Mouse (Mus musculus): ENCODE data around the gene Gm10181. TPM values are rescaled to one million over a fixed set of nuclear protein-coding genes. Genes with fewer than 3 reads are reported as not detected.

Gene Gm10181
- polyA plus RNA-seq, 2 experiments from 2014 or later, result not detected

Other genes starting within 250 kb of the Gm10181 start
- 10 to 100 TPM; 10.6 to 16.8 TPM for gene Herpud2, start 62.4 kb downstream of the Gm10181 start, polyA plus RNA-seq (2017; shearing (Covaris generic))
- gene Sept7, start 163.0 kb downstream of the Gm10181 start, polyA plus RNA-seq (2017; shearing (Covaris generic)), result 100 to 1,000 TPM; 425 to 492 TPM